Mouse (Mus musculus) frontal cortex, adult (tissue): ENCODE measurements at regions not wholly inside any gene's neighbourhood (a gene's known extent, or its start where the extent isn't known, plus 50 kb on each side); places are given as distances from the start of the nearest gene placed in this dataset.

Experiments used
- ATAC-seq: cut with Nextera tagmentation; 2 replicates; pipeline ENCODE4 v1.9.2; 2017; ENCODE audit warnings: mild to moderate bottlenecking, moderate library complexity, mixed read lengths; ENCODE audit not compliant: low TSS enrichment

DNA sequence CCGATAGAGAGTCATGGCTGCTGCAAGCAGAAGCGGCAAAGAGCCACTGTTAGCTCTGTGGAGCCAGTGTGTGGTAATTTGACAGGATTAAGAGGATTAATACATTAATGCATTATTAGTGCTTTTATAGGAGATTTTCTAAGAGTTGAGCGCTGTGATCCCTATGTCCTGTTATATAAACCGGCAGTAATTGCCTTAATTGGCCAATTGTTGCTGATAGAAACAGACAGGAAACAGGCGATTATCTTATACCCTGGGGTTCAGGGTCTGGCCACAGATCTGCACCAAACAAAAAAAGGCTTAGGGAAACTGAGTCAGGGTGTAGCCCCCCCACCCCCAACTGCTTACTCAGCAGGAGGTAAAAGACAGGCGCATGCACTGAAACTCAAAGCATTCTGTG is 436.7 kb downstream of the Cdk5rap2 start:
- ATAC-seq: no peak

- peak; percentile 50; the same call in 1 of the 2 replicates for ATAC-seq
Measured at GRCm38 (mm10) chr4:69971721-69972120, 438.5 kb downstream of the Cdk5rap2 start.

- no peak for ATAC-seq
Measured at GRCm38 (mm10) chr4:69968424-69968823, 441.8 kb downstream of the Cdk5rap2 start.
